12 mouse cellular contexts compared by ENCODE assay signal in the genomic region with DNA sequence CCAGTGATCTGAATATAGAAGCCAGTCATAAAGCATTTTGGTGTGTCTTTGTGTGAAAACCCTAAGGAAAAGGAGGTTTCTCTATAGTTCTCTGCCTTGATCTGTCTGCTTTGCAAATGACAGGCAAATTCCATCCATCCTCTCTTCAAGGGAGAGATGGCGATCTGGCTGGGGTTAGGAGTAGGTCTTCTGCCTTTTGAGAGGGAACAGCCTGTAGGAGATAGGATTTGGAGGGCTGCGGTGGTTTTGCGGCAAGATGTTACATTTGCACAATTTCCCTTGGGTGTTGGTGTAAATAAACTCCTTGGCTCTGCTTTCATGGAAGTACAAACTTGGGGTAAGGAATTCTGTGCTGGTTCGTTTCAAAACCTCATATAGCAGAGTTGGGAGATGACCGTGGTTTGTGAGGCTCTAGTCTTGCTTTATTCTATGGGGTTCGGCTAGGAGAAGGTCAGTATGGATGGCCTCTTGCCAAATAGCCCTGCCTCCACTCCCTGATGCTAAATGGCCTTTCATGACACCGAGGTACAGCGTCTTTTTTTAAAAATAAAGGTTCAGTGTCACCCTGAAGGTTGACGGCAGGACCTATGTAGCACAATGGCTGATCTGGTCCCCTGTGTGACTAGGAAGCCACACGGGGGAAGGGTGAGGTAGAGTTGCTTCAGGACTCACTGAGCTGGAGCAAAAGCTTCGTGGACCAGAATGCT.
DNase-seq lines count a peak whose midpoint lies in the region; ATAC-seq lines count a peak whose summit lies in the region.
"Had no signal": no experiment of that assay in that cellular context is flagged by ENCODE, and none has a peak within 500 bp of the region (broad histone marks: within the 10 kb centered on the region; RNA-seq: fewer than 3 reads in every experiment).

No protein-coding gene starts in this region.

- H3K4me2 ChIP-seq in limb, embryonic 13.5 days (replicated peaks) = peak overlapping the region; percentile 60; the same call in 1 of the 2 replicates
- H3K4me2 ChIP-seq in embryonic facial prominence, embryonic 14.5 days (ENCODE audit: low read depth, low read length) = peak overlapping the region; percentile 49; the same call in 1 of the 2 replicates
- peak overlapping the region; percentile 63 for H3K4me2 ChIP-seq in hindbrain, embryonic 16.5 days (ENCODE audit: low read length)
- H3K4me2 ChIP-seq in neural tube, embryonic 15.5 days = peak overlapping the region; percentile 62
- H3K4me2 ChIP-seq: kidney, embryonic 15.5 days; liver, embryonic 13.5 days had no signal

- no peak overlapping the region for H3K9ac ChIP-seq in limb, embryonic 13.5 days
- no peak overlapping the region for H3K9ac ChIP-seq in embryonic facial prominence, embryonic 14.5 days (ENCODE audit: low read depth, low read length)
- H3K9ac ChIP-seq in hindbrain, embryonic 16.5 days (ENCODE audit: low read depth, low read length) = peak overlapping the region; percentile 24
- H3K9ac ChIP-seq in neural tube, embryonic 15.5 days (replicated peaks) = peak overlapping the region; percentile 59
- H3K9ac ChIP-seq: kidney, embryonic 15.5 days; liver, embryonic 13.5 days had no signal

- no peak overlapping the region for H3K27ac ChIP-seq in limb, embryonic 13.5 days
- H3K27ac ChIP-seq in limb, embryonic 10.5 days = no peak overlapping the region
- no peak overlapping the region for H3K27ac ChIP-seq in embryonic facial prominence, embryonic 14.5 days (replicated peaks; ENCODE audit: low read depth, low read length)
- H3K27ac ChIP-seq in hindbrain, embryonic 16.5 days (ENCODE audit: low read depth, low read length) = no peak overlapping the region; the same call in 1 of the 2 replicates
- peak overlapping the region; percentile 91 for H3K27ac ChIP-seq in neural tube, embryonic 15.5 days (replicated peaks)
- H3K27ac ChIP-seq: kidney, embryonic 15.5 days; liver, embryonic 13.5 days had no signal

- peaks cover 7% of the 10 kb centered on the region; the same call in 1 of the 2 replicates for H3K27me3 ChIP-seq in limb, embryonic 13.5 days
- H3K27me3 ChIP-seq in limb, embryonic 10.5 days (ENCODE audit: low read depth, poor library complexity, severe bottlenecking) = peaks cover 8% of the 10 kb centered on the region; the same call in 1 of the 2 replicates
- H3K27me3 ChIP-seq in embryonic facial prominence, embryonic 14.5 days (replicated peaks; ENCODE audit: control insufficient read depth, insufficient read depth, low read length) = no peaks in the 10 kb centered on the region
- no peaks in the 10 kb centered on the region for H3K27me3 ChIP-seq in hindbrain, embryonic 16.5 days (replicated peaks; ENCODE audit: control insufficient read depth, insufficient read depth, low read length)
- no peaks in the 10 kb centered on the region for H3K27me3 ChIP-seq in neural tube, embryonic 15.5 days (replicated peaks)
- H3K27me3 ChIP-seq: kidney, embryonic 15.5 days had no signal

- peaks cover 23% of the 10 kb centered on the region for H3K4me1 ChIP-seq in limb, embryonic 13.5 days
- H3K4me1 ChIP-seq in limb, embryonic 10.5 days = peaks cover 20% of the 10 kb centered on the region
- H3K4me1 ChIP-seq in embryonic facial prominence, embryonic 14.5 days (ENCODE audit: control insufficient read depth, insufficient read depth, low read length) = peaks cover 21% of the 10 kb centered on the region
- peaks cover 42% of the 10 kb centered on the region for H3K4me1 ChIP-seq in hindbrain, embryonic 16.5 days (ENCODE audit: control insufficient read depth, insufficient read depth, low read depth, low read length)
- H3K4me1 ChIP-seq in neural tube, embryonic 15.5 days = peaks cover 78% of the 10 kb centered on the region
- H3K4me1 ChIP-seq: liver, embryonic 13.5 days had no signal

- DNase-seq in limb, embryonic 10.5 days (ENCODE audit: low spot score) = no peak
- DNase-seq in embryonic facial prominence, embryonic 14.5 days (ENCODE audit: low spot score) = no peak
- DNase-seq in kidney, postnatal 25 days = no peak
- no peak for DNase-seq in ovary, postnatal 36 days (ENCODE audit: low spot score)
- DNase-seq: gastrocnemius, postnatal 25 days; liver, embryonic 13.5 days; lung, postnatal 4 days; thymus, postnatal 4 days had no signal

- WGBS in limb, embryonic 13.5 days = 79% methylated on average over 11 of the region's 11 CpGs
- WGBS in limb, embryonic 10.5 days = 89% methylated on average over 11 of the region's 11 CpGs
- WGBS in embryonic facial prominence, embryonic 14.5 days = 73% methylated on average over 11 of the region's 11 CpGs
- 56% methylated on average over 11 of the region's 11 CpGs for WGBS in hindbrain, embryonic 16.5 days
- WGBS in neural tube, embryonic 15.5 days = 33% methylated on average over 11 of the region's 11 CpGs

- no peak overlapping the region for H3K4me3 ChIP-seq in limb, embryonic 13.5 days
- H3K4me3 ChIP-seq in limb, embryonic 10.5 days = no peak overlapping the region
- H3K4me3 ChIP-seq in embryonic facial prominence, embryonic 14.5 days (ENCODE audit: low read depth, low read length) = no peak overlapping the region
- peak overlapping the region; percentile 44 for H3K4me3 ChIP-seq in hindbrain, embryonic 16.5 days (ENCODE audit: low read length)
- peak overlapping the region; percentile 45 for H3K4me3 ChIP-seq in neural tube, embryonic 15.5 days (replicated peaks)
- H3K4me3 ChIP-seq: kidney, embryonic 15.5 days; liver, embryonic 13.5 days had no signal

- no peaks in the 10 kb centered on the region for H3K36me3 ChIP-seq in limb, embryonic 13.5 days
- no peaks in the 10 kb centered on the region for H3K36me3 ChIP-seq in limb, embryonic 10.5 days
- H3K36me3 ChIP-seq in embryonic facial prominence, embryonic 14.5 days (ENCODE audit: control insufficient read depth, insufficient read depth, low read length) = no peaks in the 10 kb centered on the region
- H3K36me3 ChIP-seq in hindbrain, embryonic 16.5 days (ENCODE audit: control insufficient read depth, insufficient read depth, low read length) = no peaks in the 10 kb centered on the region
- H3K36me3 ChIP-seq in neural tube, embryonic 15.5 days = no peaks in the 10 kb centered on the region
- H3K36me3 ChIP-seq: kidney, embryonic 15.5 days; liver, embryonic 13.5 days had no signal

- ATAC-seq in limb, embryonic 13.5 days (ENCODE audit: low FRiP score, low read depth) = no peak
- ATAC-seq in embryonic facial prominence, embryonic 14.5 days (ENCODE audit: low read depth) = no peak
- no peak for ATAC-seq in hindbrain, embryonic 16.5 days
- ATAC-seq in neural tube, embryonic 15.5 days (ENCODE audit: low FRiP score) = no peak

- no peaks in the 10 kb centered on the region for H3K9me3 ChIP-seq in limb, embryonic 13.5 days
- H3K9me3 ChIP-seq in limb, embryonic 10.5 days (replicated peaks) = no peaks in the 10 kb centered on the region
- H3K9me3 ChIP-seq in embryonic facial prominence, embryonic 14.5 days (ENCODE audit: control insufficient read depth, low read length) = no peaks in the 10 kb centered on the region
- H3K9me3 ChIP-seq in hindbrain, embryonic 16.5 days (ENCODE audit: control insufficient read depth, low read length) = no peaks in the 10 kb centered on the region
- H3K9me3 ChIP-seq in neural tube, embryonic 15.5 days (replicated peaks) = no peaks in the 10 kb centered on the region
- H3K9me3 ChIP-seq: kidney, embryonic 15.5 days; liver, embryonic 13.5 days had no signal

Comparison
In these comparisons a context has a peak if more than half of its experiments do, and no peak if none do; other contexts are left out.
1. H3K4me3 ChIP-seq: peak in hindbrain, embryonic 16.5 days (single experiment) and neural tube, embryonic 15.5 days (single experiment); none in limb, embryonic 13.5 days (single experiment), limb, embryonic 10.5 days (single experiment) and embryonic facial prominence, embryonic 14.5 days (single experiment).
2. H3K9ac ChIP-seq: peak in hindbrain, embryonic 16.5 days (single experiment) and neural tube, embryonic 15.5 days (single experiment); none in limb, embryonic 13.5 days (single experiment) and embryonic facial prominence, embryonic 14.5 days (single experiment).
3. Peak in every context shown above with its lines, with median percentiles within 50 percentile points of each other: H3K4me2 ChIP-seq.